Mouse (Mus musculus) gastrocnemius, postnatal 4 days (tissue): Measurements from ENCODE around the gene Hist1h4k. TPM values are rescaled to one million over a fixed set of nuclear protein-coding genes. Genes with fewer than 3 reads are reported as not detected.
"Not testable (repeated sequence)": the region's sequence is repeated elsewhere in the genome, so short reads cannot be mapped to it uniquely, and the experiment has no call there.

Experiments
- DNase-seq, 2 experiments: peaks; one replicate each; pipeline ENCODE4 v3.0.0; 2021 to 2022; ENCODE audit warnings: low spot score in 2 of 2, mixed read lengths in 2 of 2
- total RNA-seq, 2 experiments: library from RNA; stranded (reverse); gene quantifications; 2 replicates each; pipeline ENCODE4 v1.2.3; 2021

Gene Hist1h4k
- total RNA-seq, 2 experiments from 2014 or later: 854 to 1,164 TPM

DNA sequence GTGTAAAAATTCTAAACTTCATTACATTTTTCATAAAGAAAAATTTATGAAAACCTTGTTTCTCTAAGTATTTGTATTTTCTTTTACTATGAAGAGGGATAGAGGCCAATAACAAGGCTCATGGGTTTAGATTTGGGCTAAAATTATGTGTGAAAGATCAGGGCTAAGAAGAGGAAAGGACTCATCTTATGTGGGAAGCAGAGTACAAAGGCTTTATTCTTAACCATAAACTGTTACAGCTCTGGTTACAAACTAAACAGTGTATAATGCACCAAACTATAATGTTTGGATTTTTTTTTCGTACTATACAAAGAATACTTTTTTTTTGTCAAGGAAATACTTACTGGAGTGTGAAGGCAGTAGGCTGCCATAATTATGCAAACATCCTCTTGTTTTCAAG is 5.4 kb upstream of the Hist1h4k start:
- DNase-seq: no peak

DNA sequence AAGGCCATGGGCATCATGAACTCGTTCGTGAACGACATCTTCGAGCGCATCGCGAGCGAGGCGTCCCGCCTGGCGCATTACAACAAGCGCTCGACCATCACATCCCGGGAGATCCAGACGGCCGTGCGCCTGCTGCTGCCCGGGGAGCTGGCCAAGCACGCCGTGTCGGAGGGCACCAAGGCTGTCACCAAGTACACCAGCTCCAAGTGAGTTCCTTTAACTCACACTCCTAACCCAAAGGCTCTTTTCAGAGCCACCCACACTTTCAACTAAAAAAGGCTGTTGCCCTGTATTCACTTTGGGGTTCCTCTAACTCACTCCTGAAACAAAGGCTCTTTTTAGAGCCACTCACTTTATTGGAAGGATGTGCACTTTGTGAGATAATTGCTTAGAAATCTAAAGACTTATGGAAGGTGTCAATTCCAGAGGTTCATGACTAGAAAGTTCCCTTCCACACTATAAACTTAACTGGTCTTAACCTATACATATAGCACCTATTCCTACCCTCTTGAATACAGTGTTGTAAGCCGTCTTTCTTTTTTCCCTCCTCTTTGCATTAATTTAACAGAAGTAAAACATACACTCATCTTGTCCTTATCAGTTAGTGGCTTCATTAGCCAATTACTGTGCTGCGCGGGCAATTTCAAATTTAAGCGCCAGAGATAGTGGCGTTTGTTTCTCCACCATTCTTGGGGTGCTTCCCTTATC is 4.1 kb upstream of the Hist1h4k start:
- DNase-seq: not testable (repeated sequence)

DNA sequence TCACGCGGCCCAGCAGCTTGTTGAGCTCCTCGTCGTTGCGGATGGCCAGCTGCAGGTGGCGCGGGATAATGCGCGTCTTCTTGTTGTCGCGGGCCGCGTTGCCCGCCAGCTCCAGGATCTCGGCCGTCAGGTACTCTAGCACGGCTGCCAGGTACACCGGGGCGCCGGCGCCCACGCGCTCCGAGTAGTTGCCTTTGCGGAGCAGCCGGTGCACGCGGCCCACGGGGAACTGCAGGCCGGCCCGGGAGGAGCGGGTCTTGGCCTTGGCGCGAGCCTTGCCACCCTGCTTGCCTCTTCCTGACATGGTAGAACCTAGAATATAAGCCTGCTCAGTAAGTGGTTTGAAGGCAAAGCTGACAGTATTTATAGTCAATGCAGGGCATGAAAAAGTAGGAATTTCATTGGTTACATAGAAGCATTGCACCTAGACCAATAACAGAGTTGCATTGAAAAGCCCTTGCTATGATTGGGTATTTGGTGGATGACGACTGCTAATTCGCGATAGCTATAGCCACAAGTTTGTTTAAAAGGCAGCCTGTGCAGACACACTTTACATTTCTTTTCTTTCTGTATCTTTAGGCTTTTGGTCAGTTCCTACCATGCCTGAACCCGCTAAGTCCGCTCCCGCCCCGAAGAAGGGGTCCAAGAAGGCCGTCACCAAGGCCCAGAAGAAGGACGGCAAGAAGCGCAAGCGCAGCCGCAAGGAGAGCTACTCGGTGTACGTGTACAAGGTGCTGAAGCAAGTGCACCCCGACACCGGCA is 3.4 kb upstream of the Hist1h4k start, which contains the start of the genes Hist1h2ak and Hist1h2bn:
Hist1h2ak (minus strand) TSS at position 304 of the 762 bp plus-strand sequence.
Hist1h2bn (plus strand) TSS at position 600 of the 762 bp plus-strand sequence.
- peak in 1 of 2 experiments; percentile 46 for DNase-seq

DNA sequence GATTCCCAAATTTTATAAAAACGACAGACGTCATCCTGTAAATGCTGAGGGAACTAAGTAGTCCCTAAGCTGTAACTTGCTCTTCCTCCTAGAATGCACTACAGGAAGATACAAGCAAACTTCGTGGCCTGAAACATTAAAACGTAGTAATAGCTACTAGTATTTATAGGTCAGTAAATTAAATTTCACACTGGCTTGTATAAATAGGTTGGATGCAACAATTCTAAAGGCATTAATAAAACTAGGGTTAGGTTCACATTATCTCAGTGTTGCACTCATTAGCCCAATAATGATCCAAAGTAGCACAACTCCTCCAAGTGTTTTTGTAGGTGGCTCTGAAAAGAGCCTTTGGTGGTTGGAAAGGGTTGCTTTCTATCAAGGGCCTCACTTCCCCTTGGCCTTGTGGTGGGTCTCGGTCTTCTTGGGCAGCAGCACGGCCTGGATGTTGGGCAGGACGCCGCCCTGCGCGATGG is 2.8 kb upstream of the Hist1h4k start:
- no peak for DNase-seq

DNA sequence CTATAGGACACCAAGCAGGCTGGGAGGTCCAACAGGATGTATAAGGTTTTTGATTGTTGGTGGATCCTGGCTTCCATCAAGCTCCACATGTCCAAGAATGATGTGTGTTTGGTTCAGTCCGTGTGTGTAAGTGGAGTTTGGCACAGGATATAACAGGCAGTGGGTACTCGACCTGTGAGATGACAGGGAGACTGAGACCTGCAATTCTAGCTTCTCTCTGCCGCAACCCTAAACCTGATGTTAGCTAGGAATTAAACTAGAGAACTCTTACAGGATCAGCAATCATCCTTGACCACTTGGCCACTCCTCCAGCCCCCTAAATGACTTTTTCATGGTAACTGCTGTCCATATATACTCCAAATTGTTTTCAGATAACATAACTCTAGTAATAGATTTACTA is 2.1 kb upstream of the Hist1h4k start:
- DNase-seq: no peak

DNA sequence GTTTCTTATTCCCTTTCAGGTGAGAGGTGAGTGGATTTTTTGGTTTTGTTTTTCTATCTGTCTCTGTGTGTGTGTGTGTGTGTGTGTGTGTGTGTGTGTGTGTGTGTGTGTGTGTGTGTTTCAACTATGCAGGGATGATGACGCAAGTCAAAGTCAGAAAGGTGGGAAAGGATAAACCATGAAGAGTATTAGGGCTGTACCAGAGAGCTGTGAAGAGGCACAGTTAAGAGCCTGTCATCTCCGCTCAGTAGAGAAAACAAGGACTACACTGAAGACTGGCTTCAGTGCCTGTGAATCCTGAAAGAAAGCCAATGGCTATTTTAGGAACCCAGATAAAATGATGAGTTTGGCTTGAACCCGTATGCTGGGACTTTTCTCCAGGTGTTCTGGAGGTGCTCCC is 1.5 kb upstream of the Hist1h4k start:
- DNase-seq: no peak

DNA sequence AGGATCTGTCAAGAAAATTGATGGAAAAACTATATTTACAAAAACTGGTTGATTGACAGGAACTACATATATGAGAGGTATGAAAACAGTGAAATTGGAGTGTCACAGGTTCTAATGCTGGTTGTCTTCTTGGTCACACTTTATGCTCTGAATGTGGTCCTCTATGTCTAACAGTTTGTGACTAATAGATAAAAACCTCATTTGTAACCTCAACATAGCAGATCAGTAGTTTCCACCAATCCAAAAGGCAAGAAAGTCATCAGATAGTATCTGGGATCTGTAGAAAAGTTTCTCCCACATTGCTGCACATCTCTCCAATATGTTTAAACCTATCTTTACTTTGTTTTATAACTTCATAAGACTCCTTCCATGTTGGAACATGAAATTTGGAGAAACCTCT is 1.1 kb upstream of the Hist1h4k start:
- no peak for DNase-seq

DNA sequence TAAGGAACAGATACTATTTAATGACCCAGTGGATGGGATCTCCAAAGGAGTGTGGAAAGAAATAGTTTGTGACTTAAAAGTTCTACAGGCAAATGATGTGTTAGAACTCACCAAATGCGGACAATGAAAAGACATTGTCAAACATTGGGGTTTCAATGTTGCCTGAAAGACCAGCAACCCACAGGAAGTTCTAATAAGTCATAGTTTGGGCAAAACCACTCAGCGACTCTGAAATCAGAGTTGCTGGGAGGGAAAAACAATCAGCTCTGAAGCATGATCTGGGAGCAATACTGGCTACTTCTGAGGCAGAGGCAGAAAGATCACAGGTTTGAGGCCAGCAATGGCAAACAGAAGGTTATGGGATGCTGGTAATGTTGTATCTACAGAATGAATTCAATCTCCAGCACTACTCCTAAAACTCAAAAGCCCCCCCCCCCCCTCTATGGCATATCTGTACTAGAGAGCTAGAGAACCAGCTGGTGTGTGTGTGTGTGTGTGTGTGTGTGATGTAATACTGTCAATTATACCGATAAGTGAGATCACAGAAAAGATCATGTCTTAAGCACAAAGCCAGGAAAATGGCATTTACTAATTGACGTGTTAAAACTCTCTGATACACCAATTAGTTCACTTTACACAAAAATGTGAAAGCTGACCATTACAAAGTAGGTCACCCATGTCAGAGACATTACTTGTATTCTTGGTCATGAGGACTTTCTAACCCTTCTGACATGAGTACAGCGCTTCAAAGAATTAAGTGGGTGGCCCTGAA is 732 bp downstream of the Hist1h4k start:
- no peak for DNase-seq

DNA sequence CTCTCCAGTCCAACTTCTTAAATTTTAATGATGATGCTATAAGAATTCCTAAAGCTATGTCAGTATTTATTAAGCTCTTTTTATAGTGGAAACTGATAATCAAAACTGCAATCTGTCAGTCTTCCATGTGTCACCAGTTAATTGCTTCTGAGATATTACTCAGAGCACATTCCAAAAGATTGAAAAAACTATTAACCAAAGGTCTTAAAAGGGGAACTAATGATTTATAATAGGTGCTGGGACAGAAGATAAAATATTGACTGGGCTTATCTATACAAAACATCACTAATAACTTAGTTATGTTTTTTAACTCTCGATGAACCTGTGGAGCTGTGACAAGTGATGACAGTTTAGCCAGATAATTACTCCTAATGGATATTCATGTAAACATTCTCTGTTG is 5.3 kb downstream of the Hist1h4k start:
- no peak for DNase-seq

DNA sequence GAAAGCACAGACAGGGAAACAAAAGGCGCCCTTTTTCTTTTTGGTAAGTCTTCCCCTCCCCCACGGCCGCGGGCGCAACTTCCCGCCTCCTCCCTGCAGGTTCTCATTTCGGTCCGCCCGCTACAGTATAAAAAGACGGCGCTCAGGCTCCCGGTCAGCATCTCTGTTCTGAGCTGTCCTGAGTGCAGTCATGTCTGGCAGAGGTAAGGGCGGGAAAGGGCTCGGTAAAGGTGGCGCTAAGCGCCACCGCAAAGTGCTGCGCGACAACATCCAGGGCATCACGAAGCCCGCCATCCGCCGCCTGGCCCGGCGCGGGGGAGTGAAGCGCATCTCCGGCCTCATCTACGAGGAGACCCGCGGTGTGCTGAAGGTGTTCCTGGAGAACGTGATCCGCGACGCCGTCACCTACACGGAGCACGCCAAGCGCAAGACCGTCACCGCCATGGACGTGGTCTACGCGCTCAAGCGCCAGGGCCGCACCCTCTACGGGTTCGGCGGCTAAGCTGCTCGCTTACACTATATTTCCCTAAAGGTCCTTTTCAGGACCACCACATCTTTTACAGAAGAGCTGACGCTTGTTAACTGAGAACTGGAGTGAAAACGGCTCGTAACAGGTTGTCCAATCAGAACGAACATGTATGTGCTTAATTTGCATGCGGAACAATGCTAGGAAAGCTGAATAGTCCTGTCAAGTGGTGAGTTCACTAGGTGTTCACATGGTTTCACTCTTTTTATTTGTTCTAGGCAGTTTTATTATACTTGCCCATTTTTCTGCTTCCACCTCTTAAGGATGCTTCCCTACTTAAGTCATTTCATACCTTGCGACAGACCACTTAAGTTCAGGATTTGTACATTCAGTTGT is 15.2 kb downstream of the Hist1h4k start, which contains the start of gene Hist1h4j:
Hist1h4j (plus strand) TSS at position 159 of the 862 bp plus-strand sequence.
- peak; percentile 31 to 71 for DNase-seq

DNA sequence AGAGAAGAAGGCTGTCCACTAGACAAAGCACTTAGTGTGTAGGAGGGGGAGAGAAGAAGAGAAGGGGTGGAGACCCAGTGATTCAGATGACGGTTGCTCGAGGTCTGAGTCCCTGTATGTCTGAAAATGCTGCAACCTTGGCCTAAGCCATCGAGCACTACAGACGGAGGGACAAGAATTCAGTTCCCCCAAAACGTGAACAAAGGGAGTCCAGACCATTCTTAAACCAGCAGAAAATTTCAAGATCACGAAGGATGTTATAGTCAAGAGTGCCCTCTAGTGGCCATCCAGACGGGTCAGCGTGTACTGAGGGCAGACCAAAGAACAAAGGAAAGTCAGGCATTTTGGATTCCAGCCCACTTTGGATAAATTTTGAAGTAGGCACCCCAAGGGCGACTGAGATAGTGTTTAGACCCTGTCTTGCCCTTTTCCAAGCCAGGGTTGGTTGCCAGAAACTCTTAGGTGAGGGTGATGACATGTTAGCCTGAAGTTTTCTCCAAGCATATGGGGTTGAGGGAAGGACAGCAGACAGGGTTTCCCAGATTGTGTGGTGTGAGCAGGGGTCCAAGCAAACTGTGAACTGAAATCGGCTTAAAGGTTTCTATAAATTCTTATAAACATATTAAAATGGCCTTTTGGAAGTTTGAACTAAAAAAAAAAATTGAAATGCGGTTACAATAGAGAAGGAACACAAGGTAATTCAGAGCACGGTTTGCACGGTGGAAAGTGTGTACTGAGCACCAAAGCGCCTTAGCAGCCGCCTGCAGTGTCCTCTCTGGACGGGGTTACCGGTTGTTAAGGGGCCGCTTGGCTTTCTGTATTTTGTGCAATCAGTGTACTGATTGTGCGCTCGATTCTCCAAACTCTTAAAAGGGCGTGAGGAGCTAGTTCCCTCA is 16.0 kb downstream of the Hist1h4k start:
- peak; percentile 59 to 77 for DNase-seq

DNA sequence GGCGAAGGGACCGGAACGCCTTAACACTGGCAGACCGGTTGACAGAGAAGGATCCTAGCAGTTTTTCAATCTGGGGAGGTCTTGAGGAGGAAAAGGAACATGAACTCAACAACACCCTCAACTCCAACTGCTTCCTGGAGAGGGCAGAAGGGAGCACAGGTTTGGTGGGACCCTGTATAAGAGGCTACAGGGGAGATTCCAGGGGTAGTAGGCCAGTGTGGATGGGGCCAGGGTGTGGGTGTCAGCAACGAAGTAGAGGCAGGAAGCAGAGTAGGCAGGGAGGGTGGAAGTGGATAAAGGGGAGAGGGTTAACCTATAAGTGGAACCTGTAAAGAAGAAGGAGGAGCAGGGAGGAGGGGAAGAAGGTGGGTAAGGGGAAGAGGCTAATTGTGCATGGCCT is 16.8 kb downstream of the Hist1h4k start:
- DNase-seq: no peak

DNA sequence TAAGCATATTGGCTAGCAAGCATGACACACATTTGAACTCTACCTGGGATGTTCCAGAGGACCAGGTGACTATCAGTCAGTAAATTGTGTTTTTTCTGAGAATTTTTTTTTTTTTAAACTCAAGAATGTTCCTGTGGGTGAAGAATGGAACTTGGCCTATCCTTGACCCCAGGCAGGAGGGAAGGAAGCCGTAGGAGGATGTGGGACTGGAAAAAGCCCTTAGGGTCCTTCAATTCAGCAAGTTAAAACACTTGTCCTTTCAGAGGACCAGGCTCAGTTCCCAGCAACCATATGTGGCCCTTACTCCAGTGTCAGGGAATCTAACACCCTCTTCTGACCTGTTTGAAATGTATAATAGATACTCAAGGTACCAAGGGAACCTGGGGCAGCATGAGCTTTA is 20.8 kb downstream of the Hist1h4k start:
- no peak for DNase-seq

DNA sequence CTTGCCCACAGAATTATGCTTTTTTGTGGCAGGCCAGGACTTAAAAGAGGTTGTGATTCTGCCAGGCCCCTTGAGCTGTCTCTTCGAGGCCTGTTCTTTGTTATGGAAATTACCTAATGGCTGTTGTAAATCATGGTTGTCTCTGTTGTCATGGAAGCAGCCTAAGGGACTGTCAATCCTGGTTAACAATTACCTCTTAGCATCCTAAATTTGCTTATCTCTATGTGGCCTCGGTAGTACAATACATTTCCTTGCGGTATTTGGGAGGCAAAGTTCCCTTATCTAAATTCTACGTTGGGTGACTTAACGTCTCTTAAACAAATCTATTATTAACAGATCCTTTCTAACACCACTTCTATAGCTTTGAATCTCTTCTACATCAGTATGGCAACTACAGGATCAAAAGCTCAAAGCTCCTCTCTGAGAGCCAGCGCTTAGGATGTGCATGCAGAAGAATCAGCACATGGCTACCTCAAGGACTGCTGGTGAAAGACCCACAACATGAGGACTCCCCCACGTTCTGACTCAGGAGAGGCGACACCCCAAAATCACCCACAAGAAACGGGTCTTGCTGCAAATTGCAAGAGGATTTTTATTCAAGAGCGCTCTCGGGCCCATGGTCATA is 22.2 kb downstream of the Hist1h4k start:
- DNase-seq: no peak

DNA sequence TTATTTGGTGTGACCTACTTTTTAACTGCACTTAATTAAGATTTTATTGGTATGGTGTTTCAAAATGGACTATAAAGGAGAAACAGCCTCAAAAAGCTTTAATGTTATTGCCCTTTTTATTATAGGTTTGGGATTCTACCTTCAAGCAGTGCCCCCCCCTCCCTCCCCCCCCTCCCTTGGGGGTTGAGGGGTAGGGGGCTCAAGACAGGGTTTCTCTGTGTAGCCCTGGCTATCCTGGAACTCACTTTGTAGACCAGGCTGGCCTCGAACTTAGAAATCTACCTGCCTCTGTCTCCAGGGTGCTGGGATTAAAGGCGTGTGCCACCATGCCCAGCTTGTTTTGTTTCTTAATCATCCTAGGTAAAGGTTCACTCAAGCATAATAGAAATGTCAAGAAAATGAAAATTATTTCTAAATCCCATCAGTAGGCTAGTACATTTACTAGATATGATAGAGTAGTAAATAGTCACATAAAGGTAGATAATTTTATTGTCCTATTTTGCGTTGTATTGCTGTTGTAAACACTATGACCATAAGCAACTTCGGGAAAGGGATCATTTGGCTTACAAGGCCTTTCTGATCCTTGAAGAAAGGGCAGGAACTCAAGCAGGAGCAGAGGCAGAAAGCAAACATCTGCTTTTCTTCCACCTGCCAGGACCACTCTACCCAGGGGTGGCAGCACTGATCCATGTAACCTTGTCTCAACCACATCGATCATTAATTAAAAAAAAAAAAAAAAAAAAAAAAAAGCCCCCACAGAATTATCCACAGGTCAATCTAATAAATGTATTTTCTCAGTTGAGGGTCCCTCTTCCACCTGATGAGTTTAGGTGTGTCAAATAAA is 27.1 kb downstream of the Hist1h4k start:
- DNase-seq: no peak

DNA sequence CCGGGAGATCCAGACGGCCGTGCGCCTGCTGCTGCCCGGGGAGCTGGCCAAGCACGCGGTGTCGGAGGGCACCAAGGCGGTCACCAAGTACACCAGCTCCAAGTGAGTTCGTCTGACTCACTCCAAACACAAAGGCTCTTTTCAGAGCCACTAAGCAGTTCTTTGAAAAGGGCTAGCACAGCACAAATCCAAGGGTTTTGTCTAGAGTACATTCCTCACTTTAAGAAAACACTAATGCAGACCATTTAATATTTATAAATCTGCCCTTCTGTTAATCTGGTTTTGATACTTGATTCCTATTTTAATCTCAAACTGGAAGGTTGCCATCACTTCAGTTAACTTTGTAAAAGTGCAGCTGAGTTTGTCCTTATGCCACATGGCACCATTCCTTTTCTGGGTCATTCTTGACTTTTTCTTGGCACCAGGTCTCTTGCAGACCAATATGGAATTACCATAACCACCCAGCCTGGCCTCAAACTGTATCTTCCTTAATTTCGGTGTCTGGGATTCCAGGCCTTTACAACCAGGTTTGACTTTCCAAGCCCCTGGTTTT is 27.9 kb downstream of the Hist1h4k start:
- DNase-seq: no peak

DNA sequence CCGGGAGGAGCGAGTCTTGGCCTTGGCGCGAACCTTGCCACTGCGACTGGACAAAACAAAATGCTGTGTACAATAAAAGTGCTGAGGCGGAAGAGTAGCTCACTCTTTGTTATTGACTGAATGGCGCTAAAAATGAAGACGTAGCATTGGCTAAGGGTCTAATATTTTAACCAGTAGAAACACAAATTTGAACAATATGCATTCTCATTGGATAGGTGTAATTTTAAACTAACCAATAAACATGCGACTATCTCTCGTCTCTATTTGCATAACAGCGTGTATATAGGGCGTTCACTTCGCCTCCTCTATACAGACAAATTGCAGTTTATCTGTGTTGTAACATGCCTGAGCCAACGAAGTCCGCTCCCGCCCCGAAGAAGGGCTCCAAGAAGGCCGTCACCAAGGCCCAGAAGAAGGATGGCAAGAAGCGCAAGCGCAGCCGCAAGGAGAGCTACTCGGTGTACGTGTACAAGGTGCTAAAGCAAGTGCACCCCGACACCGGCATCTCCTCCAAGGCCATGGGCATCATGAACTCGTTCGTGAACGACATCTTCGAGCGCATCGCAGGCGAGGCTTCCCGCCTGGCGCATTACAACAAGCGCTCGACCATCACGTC is 28.4 kb downstream of the Hist1h4k start, which contains the start of gene Hist1h2bm:
Hist1h2bm (plus strand) TSS at position 288 of the 616 bp plus-strand sequence.
- peak in 1 of 2 experiments; percentile 40 for DNase-seq
